Mouse (Mus musculus) lung, adult 2 months (tissue): ENCODE measurements around the gene 4930579F01Rik. TPM values are rescaled to one million over a fixed set of nuclear protein-coding genes. Genes with fewer than 3 reads are reported as not detected.

Experiments
- DNase-seq: peaks from one replicate; pipeline ENCODE4 v3.0.0; 2022
- H3K4me1 ChIP-seq: fragments of 200-500 bp; 2 replicates; pipeline ENCODE4 v1.6.1; 2011; ENCODE audit warnings: low read length; ENCODE audit not compliant: control insufficient read depth, insufficient read depth
- H3K4me3 ChIP-seq: fragments of 200-500 bp; replicated peaks from 2 replicates; pipeline ENCODE3; 2011; ENCODE audit warnings: low read depth, mild to moderate bottlenecking, control low read depth, low read length; ENCODE audit errors: extremely low read depth
- CTCF ChIP-seq: fragments of 200-500 bp; IDR thresholded peaks from 2 replicates; pipeline ENCODE4 v1.5.1; 2011; ENCODE audit warnings: mild to moderate bottlenecking, low read length, control low read depth; ENCODE audit not compliant: insufficient read depth
- POLR2A ChIP-seq: fragments of 200-500 bp; IDR thresholded peaks from 2 replicates; pipeline ENCODE4 v1.6.1; 2011; ENCODE audit warnings: low read depth, mild to moderate bottlenecking, control low read depth, low read length, borderline replicate concordance; ENCODE audit errors: extremely low read depth
- WGBS: fragments of 180-500 bp; shearing (Covaris S2); methylation state at CpG from one replicate; pipeline ENCODE4 v1.1.7; 2018; 5-methylcytosine and 5-hydroxymethylcytosine counted together
- polyA plus RNA-seq: library from polyadenylated mRNA; depleted of rRNA; stranded (reverse); fragments of >200 nt; gene quantifications from 2 replicates; pipeline ENCODE4 v1.2.3, GENCODE M21; 2012

4930579F01Rik gene
- polyA plus RNA-seq, 1 experiment, result not detected

- TF ChIP-seq CTCF, result no peak
- no peak for TF ChIP-seq POLR2A
- H3K4me1 ChIP-seq, result no peaks in the 10 kb centered on the region
- 81% methylated on average over 10 of the region's 10 CpGs for whole genome bisulfite sequencing
- no peak for DNase-seq
- no peak overlapping the region for H3K4me3 ChIP-seq
These were observed 32.0 kb downstream of the 4930579F01Rik start for GRCm38 (mm10) chr3:138161623-138162022.

GRCm38 (mm10) chr3:138156651-138157050 is 37.0 kb downstream of the 4930579F01Rik start:
- no peak for DNase-seq
- TF ChIP-seq CTCF (no peak), POLR2A (no peak)
- Histone ChIP-seq H3K4me1 (no peaks in the 10 kb centered on the region), H3K4me3 (no peak overlapping the region)
- 77% methylated on average over 10 of the region's 10 CpGs for WGBS

- no peak for DNase-seq
- 92% methylated on average over 4 of the region's 4 CpGs for WGBS
- Histone ChIP-seq H3K4me1 (no peaks in the 10 kb centered on the region), H3K4me3 (no peak overlapping the region)
- no peak for TF ChIP-seq POLR2A
- no peak for TF ChIP-seq CTCF
These were observed 38.6 kb downstream of the 4930579F01Rik start for GRCm38 (mm10) chr3:138155062-138155461.

- no peak overlapping the region for H3K4me3 ChIP-seq
- WGBS, result 88% methylated on average over 2 of the region's 2 CpGs
- DNase-seq, result no peak
- TF ChIP-seq POLR2A, result no peak
- TF ChIP-seq CTCF, result no peak
- H3K4me1 ChIP-seq, result no peaks in the 10 kb centered on the region
These were observed 44.8 kb downstream of the 4930579F01Rik start for GRCm38 (mm10) chr3:138148811-138149210.

- H3K4me3 ChIP-seq, result peak within 1 kb of the TSS; percentile 76
- TF ChIP-seq POLR2A (no peak), CTCF (peak; percentile 38; the same call in 1 of the 2 replicates)
- WGBS, result under 1% methylated on average over 8 of the region's 8 CpGs
- peaks cover 3% of the 10 kb centered on the region; the same call in 1 of the 2 replicates for H3K4me1 ChIP-seq
- DNase-seq, result peak; percentile 45
These were observed 48.9 kb downstream of the 4930579F01Rik start, which contains the start of gene Mttp for GRCm38 (mm10) chr3:138144642-138145171. Mttp (minus strand) TSS chr3:138144968.

GRCm38 (mm10) chr3:138144060-138144641 is 49.5 kb downstream of the 4930579F01Rik start:
- DNase-seq, result no peak
- peak overlapping the region; percentile 76 for H3K4me3 ChIP-seq
- peaks cover 3% of the 10 kb centered on the region; the same call in 1 of the 2 replicates for H3K4me1 ChIP-seq
- TF ChIP-seq POLR2A, result no peak
- TF ChIP-seq CTCF, result no peak
- WGBS, result under 1% methylated on average over 18 of the region's 18 CpGs

- TF ChIP-seq CTCF (0 out of 2 replicates have a peak, but pooled peaks have one; percentile 13), POLR2A (peak; percentile 80; the same call in 1 of the 2 replicates)
- under 1% methylated on average over 70 of the region's 70 CpGs for WGBS
- Histone ChIP-seq H3K4me3 (peak within 1 kb of the TSS; percentile 97), H3K4me1 (peaks cover 3% of the 10 kb centered on the region; the same call in 1 of the 2 replicates)
- peak; percentile 98 for DNase-seq
These were observed 50.1 kb downstream of the 4930579F01Rik start, which contains the start of gene Trmt10a for GRCm38 (mm10) chr3:138143315-138144059. Trmt10a (plus strand) TSS chr3:138143448.

- WGBS, result 1% methylated on average over 12 of the region's 12 CpGs
- DNase-seq, result no peak
- TF ChIP-seq POLR2A (no peak), CTCF (no peak)
- H3K4me3 ChIP-seq, result peak overlapping the region; percentile 97
- H3K4me1 ChIP-seq, result peaks cover 3% of the 10 kb centered on the region; the same call in 1 of the 2 replicates
These were observed 50.8 kb downstream of the 4930579F01Rik start for GRCm38 (mm10) chr3:138142733-138143314.
